Mouse (Mus musculus) T-helper 2 cell (primary cell): Measurements from ENCODE around the gene Asic3.

Experiments used
- in situ Hi-C: fragments of 300-600 bp; cut with MboI, MseI; formaldehyde crosslinking; loops from one replicate; pipeline ENCODE4 v1.15.1; 2025; ENCODE audit warnings: high pct_unique_total_duplicates

The Asic3 gene

GRCm38 (mm10) chr5:24413042-24413693 is at the start of gene Asic3:
Asic3 (plus strand) TSS chr5:24413392.
- in situ Hi-C loops: no loop called here

- in situ Hi-C loops: no loop called here
These were observed 49.7 kb upstream of the Asic3 start for GRCm38 (mm10) chr5:24363467-24363866.

DNA sequence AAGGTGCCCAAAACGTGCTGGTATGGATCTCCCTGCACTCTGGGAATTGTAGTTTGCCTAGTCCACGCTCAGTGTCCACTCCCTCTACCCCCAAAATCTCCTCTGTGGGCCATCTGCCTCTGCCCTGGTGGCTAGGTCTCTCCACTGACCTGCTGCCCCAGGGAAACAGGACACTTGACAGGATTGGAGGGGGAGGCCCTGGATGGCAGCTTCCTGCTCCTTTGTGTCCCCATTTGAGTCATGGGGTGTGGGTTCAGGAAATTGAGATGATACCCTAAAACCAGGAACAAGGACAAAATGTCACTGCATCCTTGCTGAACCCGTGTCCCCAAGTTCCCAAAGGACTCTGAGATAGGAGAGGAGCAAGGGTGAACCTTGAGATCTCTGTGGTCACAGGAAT is 49.1 kb upstream of the Asic3 start:
- in situ Hi-C loops: no loop called here

- in situ Hi-C loops: no loop called here
These were observed 48.7 kb upstream of the Asic3 start, which contains the start of gene Nos3 for GRCm38 (mm10) chr5:24364508-24364907. Nos3 (plus strand) TSS chr5:24364810.

DNA sequence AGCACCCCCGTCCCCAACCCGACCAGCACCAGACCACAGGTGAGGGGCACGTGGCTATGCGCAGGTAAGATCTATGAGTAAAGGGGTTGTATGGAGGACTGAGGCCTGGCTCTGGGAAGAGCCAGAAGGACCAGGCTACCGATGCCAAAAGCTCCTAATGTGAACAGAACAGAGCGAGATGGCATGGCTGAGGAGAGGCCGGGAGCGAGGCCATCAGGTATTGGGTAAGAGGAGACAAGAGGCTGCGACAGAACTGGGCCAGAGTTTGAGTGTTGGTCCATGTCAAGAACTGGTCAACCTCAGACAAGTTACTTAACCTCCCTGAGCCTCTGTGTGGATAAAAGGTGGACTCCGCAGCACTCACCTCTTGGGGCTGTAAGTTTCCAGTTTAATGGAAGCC is 48.2 kb upstream of the Asic3 start:
- in situ Hi-C loops: no loop called here

DNA sequence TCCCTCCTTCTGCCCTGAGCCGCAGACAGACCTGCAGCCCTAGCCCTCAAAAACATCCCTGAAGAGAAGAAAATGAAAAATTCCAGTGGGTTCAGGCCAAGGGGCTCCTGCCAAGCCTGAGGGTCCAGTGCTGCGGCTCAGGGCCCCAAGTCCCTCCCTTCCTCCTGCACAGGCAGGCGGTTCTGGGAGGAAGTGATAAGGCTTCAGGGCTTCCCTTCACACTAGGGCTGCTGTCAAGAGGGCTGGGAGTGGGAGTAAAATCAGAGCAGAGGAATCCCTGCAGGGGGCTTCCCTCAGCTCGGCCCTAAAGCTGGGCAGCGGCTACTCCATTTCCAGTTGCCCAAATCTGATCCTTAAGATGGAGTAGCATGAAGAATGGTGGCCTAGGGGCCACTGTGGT is 47.7 kb upstream of the Asic3 start:
- in situ Hi-C loops: no loop called here

- in situ Hi-C loops: no loop called here
These were observed 46.8 kb upstream of the Asic3 start for GRCm38 (mm10) chr5:24366426-24366825.

DNA sequence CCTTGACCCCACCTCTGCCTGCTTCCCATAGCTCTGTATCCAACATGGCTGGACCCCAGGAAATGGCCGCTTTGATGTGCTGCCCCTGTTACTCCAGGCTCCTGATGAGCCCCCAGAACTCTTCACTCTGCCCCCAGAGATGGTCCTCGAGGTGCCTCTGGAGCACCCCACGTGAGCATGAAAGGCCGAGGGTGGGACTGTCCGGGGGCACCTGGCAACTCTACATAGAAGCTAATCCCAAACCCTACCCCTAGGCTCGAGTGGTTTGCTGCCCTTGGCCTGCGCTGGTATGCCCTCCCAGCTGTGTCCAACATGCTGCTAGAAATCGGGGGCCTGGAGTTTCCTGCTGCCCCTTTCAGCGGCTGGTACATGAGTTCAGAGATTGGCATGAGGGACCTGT is 43.4 kb upstream of the Asic3 start:
- in situ Hi-C loops: no loop called here

- in situ Hi-C loops: no loop called here
These were observed 39.4 kb upstream of the Asic3 start for GRCm38 (mm10) chr5:24373807-24374206.

- in situ Hi-C loops: no loop called here
These were observed 39.0 kb upstream of the Asic3 start for GRCm38 (mm10) chr5:24374216-24374615.

GRCm38 (mm10) chr5:24374666-24375328 is 38.4 kb upstream of the Asic3 start:
- in situ Hi-C loops: no loop called here

GRCm38 (mm10) chr5:24378700-24379099 is 34.5 kb upstream of the Asic3 start:
- in situ Hi-C loops: no loop called here

DNA sequence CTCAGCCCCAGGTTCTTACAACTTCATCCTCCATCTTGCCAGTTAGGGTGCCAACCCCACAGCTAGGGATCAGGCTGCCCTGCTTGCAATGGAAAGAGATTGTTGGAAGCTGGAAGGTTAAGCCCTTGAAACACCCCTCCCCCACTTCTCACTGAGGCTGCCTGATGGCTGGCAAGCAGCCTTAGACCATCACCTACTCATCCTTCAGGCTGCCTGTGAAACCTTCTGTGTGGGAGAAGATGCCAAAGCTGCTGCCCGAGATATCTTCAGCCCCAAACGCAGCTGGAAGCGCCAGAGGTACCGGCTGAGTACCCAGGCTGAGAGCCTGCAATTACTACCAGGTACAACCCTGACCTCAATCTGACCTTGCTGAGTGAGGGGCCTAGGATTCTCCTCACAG is 33.7 kb upstream of the Asic3 start:
- in situ Hi-C loops: no loop called here

DNA sequence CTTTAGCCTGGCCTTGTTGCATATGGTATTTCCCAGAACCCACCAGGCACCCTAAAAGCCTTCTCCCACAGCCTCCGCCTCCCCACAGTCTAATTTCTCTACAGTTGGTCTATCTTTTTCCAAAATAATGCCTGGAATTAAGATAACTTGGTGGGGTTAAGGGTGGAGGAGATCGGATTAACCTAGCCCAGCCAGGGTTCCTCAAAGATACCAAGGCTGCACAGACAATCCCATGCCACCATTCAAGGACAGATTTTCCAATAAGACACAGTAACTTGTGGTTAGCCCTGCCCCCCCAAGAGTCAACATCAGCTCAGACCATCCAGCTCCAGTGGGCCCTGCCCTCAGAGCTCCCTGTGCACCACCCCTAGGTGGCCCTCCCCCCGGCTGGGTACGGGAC is 32.7 kb upstream of the Asic3 start:
- in situ Hi-C loops: loop anchor here (10.0 kb wide), 1 partner anchor 216 kb away; the partner anchor contains the start of gene Nupl2

GRCm38 (mm10) chr5:24381486-24381885 is 31.7 kb upstream of the Asic3 start:
- in situ Hi-C loops: loop anchor here (10.0 kb wide), 1 partner anchor 217 kb away; the partner anchor contains the start of gene Nupl2

GRCm38 (mm10) chr5:24381988-24382387 is 31.2 kb upstream of the Asic3 start:
- in situ Hi-C loops: loop anchor here (10.0 kb wide), 1 partner anchor 217 kb away; the partner anchor contains the start of gene Nupl2

DNA sequence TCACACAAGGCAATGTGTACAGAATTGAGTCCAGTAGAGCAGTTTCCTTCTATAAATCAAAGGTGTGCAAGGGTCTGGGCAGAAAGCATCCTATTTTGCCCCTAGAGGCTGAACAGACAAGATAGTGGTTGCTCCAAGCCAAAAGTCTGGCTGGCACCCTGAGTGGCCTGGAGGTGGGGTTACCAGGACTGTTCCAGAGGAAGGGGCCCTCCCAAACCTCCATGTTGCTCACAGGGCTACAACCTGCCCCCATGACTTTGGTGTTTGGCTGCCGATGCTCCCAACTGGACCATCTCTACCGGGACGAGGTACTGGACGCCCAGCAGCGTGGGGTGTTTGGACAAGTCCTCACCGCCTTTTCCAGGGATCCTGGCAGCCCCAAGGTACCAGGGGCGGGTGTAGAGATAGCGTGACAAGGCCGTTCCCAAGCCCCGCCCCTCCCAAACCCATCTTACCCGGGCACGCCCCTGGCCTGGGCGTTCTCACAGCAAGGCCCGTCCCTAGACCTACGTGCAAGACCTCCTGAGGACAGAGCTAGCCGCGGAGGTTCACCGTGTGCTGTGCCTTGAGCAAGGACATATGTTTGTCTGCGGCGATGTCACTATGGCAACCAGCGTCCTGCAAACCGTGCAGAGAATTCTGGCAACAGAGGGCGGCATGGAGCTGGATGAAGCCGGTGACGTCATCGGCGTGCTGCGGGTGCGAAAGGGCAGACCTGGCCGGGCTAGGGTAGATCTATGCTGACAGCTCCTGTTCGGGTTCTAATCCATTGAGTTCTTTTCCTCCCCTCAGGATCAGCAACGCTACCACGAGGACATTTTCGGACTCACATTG is 29.9 kb upstream of the Asic3 start:
- in situ Hi-C loops: loop anchor here (10.0 kb wide), 1 partner anchor 218 kb away; the partner anchor contains the start of gene Nupl2

- in situ Hi-C loops: loop anchor here (10.0 kb wide), 1 partner anchor 220 kb away; the partner anchor contains the start of gene Nupl2
These were observed 28.8 kb upstream of the Asic3 start for GRCm38 (mm10) chr5:24384407-24384806.

DNA sequence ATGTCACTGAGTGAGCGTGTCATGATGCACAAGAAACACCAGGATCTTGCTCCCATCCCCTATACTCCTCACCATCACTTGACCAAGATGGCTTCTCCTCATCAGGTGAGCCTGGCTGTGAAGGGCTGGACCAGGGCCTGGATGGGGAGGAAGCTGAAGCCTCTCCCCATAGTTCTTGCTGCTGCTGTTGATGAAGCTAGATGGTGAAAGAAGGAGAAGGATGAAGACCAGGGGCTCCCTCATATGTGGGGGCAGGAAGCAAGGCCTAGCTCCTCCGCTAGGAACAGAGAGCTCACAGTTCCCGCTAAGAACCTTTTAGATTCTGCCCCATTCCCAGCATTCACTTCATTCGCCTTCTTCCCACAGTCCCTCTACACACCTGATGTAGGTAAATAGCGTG is 27.8 kb upstream of the Asic3 start:
- in situ Hi-C loops: loop anchor here (10.0 kb wide), 1 partner anchor 221 kb away; the partner anchor contains the start of gene Nupl2

GRCm38 (mm10) chr5:24385887-24386550 is 27.2 kb upstream of the Asic3 start:
- in situ Hi-C loops: loop anchor here (10.0 kb wide), 1 partner anchor 221 kb away; the partner anchor contains the start of gene Nupl2
